Mouse (Mus musculus) small intestine, adult 2 months (tissue): ENCODE results near the gene Prps2. TPM values are rescaled to one million over a fixed set of nuclear protein-coding genes. Genes with fewer than 3 reads are reported as not detected.

Source experiments
- H3K27ac ChIP-seq: fragments of 200-500 bp; 2 replicates; pipeline ENCODE4 v1.5.1; 2012; ENCODE audit warnings: low read depth, low read length, control low read depth, inconsistent platforms; ENCODE audit not compliant: insufficient read depth
- H3K27me3 ChIP-seq: fragments of 200-500 bp; 2 replicates; pipeline ENCODE4 v1.6.1; 2012; ENCODE audit warnings: mild to moderate bottlenecking, moderate library complexity, low read length, inconsistent platforms; ENCODE audit not compliant: control insufficient read depth, insufficient read depth
- H3K36me3 ChIP-seq: fragments of 200-500 bp; 2 replicates; pipeline ENCODE4 v1.6.1; 2012; ENCODE audit warnings: mild to moderate bottlenecking, low read length, control low read depth, inconsistent platforms; ENCODE audit not compliant: control insufficient read depth, insufficient read depth
- H3K4me1 ChIP-seq: fragments of 200-500 bp; 2 replicates; pipeline ENCODE4 v1.6.1; 2012; ENCODE audit warnings: low read length, inconsistent platforms, mixed read lengths; ENCODE audit not compliant: control insufficient read depth, insufficient read depth, insufficient read length
- H3K4me3 ChIP-seq: fragments of 200-500 bp; 2 replicates; pipeline ENCODE4 v1.5.1; 2012; ENCODE audit warnings: low read depth, mild to moderate bottlenecking, control low read depth, inconsistent platforms, low read length, moderate library complexity
- CTCF ChIP-seq: fragments of 200-500 bp; IDR thresholded peaks from 2 replicates; pipeline ENCODE4 v1.5.1; 2012; ENCODE audit warnings: low read depth, mild to moderate bottlenecking, control low read depth, inconsistent platforms, low read length, moderate library complexity, mixed read lengths; ENCODE audit not compliant: insufficient replicate concordance, insufficient read length; ENCODE audit errors: extremely low read depth
- POLR2A ChIP-seq: fragments of 200-500 bp; IDR thresholded peaks from 2 replicates; pipeline ENCODE4 v1.6.1; 2012; ENCODE audit warnings: low read depth, mild to moderate bottlenecking, control low read depth, inconsistent platforms, low read length, moderate library complexity
- WGBS: fragments of 180-500 bp; shearing (Covaris S2); methylation state at CpG from one replicate; pipeline ENCODE4 v1.1.7; 2018; 5-methylcytosine and 5-hydroxymethylcytosine counted together
- polyA plus RNA-seq: library from polyadenylated mRNA; depleted of rRNA; stranded (reverse); fragments of >200 nt; gene quantifications from 2 replicates; pipeline ENCODE4 v1.2.3, GENCODE M21; 2012

Prps2 gene
- polyA plus RNA-seq, 1 experiment: 12.8 TPM

DNA sequence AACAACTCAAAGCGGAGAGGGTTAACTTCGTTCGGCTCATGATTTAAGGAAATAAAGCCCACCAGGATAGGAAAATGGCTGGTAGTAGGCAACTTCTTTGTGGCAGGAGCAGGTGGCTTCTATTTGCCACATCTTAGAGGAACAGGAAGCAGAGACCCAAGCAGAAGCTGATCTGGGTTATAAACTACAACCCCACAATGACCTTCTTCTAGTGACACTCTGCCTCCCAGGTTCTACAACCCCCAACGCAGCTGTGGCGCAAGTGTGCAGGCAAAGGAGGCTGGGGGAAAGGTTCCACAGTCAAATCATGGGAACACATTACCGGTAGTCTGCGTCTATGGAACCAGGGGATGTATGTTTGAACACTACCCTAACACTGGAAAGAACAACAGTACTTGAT, 22.8 kb downstream of the Prps2 start:
- WGBS: 81% methylated on average over 7 of the region's 7 CpGs
- no peaks in the 10 kb centered on the region for H3K4me1 ChIP-seq
- 0 out of 2 replicates have a peak, but pooled peaks cover 1% of the 10 kb centered on the region for H3K36me3 ChIP-seq
- no peak for TF ChIP-seq POLR2A
- TF ChIP-seq CTCF: no peak
- H3K4me3 ChIP-seq: no peak overlapping the region
- no peak overlapping the region for H3K27ac ChIP-seq
- no peaks in the 10 kb centered on the region for H3K27me3 ChIP-seq

DNA sequence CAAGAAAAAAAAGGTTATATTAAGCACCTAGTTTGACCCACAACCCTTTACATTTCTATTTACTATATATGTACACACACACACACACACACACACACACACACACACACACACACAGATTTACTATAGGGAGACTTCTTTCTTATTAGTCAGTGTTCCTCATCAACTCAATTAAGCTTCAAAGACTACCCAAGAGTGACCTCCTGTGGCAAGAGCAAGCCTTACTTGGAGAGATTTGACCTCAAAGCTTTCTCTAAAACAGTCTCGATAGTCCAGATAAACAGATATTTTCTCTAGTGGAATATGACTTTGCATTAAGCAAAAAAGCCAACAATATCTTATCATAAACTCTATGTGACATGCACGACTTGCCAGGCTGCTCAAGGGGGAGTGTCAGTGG, 25.1 kb downstream of the Prps2 start:
- Histone ChIP-seq H3K4me1 (no peaks in the 10 kb centered on the region), H3K27me3 (no peaks in the 10 kb centered on the region), H3K4me3 (no peak overlapping the region), H3K27ac (no peak overlapping the region), H3K36me3 (no peaks in the 10 kb centered on the region)
- TF ChIP-seq POLR2A (no peak), CTCF (no peak)
- WGBS: 41% methylated on average over 2 of the region's 2 CpGs

DNA sequence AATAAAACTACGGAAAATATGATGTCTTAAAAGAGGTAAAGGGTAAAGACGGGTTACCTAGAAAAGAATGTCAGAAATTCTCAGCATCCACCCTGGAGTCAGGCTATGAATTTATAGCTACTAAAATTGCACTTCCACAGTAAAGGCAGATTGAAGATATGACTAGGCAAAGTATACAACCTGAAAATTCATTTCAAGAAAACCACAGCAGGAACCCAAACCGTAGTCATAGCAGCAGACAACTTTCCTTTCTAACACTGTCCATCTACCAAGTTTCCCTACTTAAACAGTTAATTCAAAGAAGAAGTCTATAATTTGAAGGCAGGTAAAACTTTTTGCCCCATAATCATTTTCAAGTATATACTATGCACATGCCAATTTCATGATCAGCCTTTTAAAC, 26.6 kb downstream of the Prps2 start:
- no peaks in the 10 kb centered on the region for H3K4me1 ChIP-seq
- TF ChIP-seq CTCF (no peak), POLR2A (no peak)
- WGBS: 87% methylated on average over 3 of the region's 3 CpGs
- H3K36me3 ChIP-seq: no peaks in the 10 kb centered on the region
- no peak overlapping the region for H3K4me3 ChIP-seq
- no peaks in the 10 kb centered on the region for H3K27me3 ChIP-seq
- H3K27ac ChIP-seq: no peak overlapping the region

DNA sequence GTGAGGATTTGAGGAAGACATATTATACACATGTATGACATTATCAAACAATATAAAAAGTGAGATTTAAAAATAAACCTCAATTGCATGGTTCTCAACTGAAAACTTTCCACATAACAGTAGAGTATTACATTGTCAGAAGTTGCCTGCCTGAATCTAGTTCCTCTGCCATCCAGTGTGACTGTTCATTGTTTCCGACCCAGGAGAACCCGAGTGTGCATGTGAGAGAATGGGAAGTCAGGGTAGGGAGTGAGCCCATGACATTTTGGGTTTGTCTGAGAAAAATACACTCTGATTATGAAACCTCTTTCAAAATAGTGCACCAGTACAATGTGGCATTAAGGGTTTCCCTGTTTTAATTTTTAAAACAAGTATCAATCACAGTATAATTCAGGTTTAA, 28.9 kb downstream of the Prps2 start:
- H3K4me1 ChIP-seq: no peaks in the 10 kb centered on the region
- no peak for TF ChIP-seq POLR2A
- no peak for TF ChIP-seq CTCF
- no peak overlapping the region for H3K27ac ChIP-seq
- no peaks in the 10 kb centered on the region for H3K27me3 ChIP-seq
- no peak overlapping the region for H3K4me3 ChIP-seq
- H3K36me3 ChIP-seq: no peaks in the 10 kb centered on the region
- WGBS: 87% methylated on average over 2 of the region's 2 CpGs

DNA sequence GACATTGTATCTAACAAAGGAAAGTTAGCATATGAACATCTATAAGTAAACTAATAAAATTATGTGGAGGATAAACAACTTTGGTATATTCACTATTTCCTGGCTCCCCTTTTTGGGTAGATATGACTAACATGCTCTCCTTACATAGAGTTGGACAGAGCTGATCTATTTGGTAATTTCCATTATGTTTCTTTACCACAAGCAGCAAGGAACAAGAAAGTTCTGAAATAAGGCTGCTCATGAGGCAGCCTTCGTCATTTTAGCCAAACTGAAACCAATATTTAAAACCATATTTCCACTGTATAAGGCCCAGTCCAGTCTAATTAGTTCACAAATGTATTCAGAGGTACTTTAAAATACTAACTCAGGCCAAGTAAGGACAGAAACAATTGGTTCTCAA, 36.1 kb downstream of the Prps2 start:
- TF ChIP-seq CTCF: no peak
- TF ChIP-seq POLR2A: no peak
- Histone ChIP-seq H3K27me3 (no peaks in the 10 kb centered on the region), H3K27ac (no peak overlapping the region), H3K4me3 (no peak overlapping the region), H3K4me1 (no peaks in the 10 kb centered on the region), H3K36me3 (no peaks in the 10 kb centered on the region)
- WGBS: 82% methylated on average over 1 of the region's 1 CpGs

DNA sequence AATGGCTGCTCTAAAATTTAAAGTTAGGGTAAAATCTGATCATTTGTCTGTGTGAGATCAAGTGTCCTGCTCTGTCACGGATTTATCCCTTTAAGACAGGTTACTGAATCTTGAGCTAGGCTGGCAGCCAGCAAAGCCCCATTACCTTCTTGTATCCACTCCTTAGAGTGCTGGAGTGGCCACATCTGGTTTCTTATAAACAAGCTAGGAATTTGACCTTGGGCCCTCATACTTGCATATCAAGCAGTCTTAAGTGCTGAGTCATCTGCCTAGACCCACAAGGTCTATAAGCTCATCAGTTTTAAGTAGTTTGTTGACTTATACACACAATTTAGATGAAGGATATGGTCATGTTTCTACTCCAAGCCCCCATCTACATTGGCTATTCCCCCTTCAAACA, 38.2 kb downstream of the Prps2 start:
- no peak overlapping the region for H3K27ac ChIP-seq
- H3K27me3 ChIP-seq: no peaks in the 10 kb centered on the region
- WGBS: 92% methylated on average over 1 of the region's 1 CpGs
- no peaks in the 10 kb centered on the region for H3K4me1 ChIP-seq
- H3K4me3 ChIP-seq: no peak overlapping the region
- TF ChIP-seq CTCF: no peak
- no peak for TF ChIP-seq POLR2A
- H3K36me3 ChIP-seq: no peaks in the 10 kb centered on the region

DNA sequence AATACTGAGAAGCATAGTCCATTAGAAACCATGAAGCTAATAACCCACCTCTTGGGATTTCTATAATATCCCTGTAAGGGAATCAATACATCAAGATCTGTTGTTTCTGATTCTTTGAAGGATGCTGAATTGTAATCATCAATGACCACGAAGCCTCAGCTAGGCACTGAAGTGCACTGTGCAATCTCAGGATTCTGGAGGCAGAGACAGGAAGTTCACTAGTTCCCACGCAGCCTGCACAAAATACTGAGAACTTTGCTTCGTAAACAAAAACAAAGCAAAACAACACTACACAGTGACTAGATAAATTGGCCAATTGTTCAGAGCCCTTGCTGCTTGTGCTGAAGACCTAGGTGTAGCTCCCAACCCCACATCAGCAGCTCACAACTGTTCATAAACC, 40.7 kb downstream of the Prps2 start:
- H3K27ac ChIP-seq: no peak overlapping the region
- H3K4me3 ChIP-seq: no peak overlapping the region
- WGBS: 80% methylated on average over 3 of the region's 3 CpGs
- no peaks in the 10 kb centered on the region for H3K27me3 ChIP-seq
- TF ChIP-seq POLR2A (no peak), CTCF (no peak)
- no peaks in the 10 kb centered on the region for H3K36me3 ChIP-seq
- H3K4me1 ChIP-seq: no peaks in the 10 kb centered on the region

DNA sequence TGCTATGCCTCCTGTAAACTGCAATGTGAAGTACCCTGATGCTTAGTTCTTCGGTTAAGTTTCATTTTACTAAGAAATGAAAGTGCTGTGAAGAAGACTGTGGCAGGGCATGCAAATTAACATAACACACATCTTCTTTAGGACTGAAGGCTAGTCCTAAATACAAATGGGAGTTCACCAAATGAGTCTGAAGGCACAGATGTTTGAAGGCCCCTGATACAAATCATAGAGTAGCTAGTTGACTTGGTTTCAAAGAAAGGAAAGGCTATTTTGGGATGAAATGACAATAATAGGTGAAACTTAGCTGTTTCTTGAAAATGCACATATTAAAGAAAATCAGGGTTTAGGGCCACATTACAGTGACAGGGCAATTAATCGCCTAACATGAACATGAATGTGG, 42.4 kb downstream of the Prps2 start:
- no peaks in the 10 kb centered on the region for H3K36me3 ChIP-seq
- no peaks in the 10 kb centered on the region for H3K4me1 ChIP-seq
- TF ChIP-seq POLR2A (no peak), CTCF (no peak)
- no peak overlapping the region for H3K4me3 ChIP-seq
- no peak overlapping the region for H3K27ac ChIP-seq
- no peaks in the 10 kb centered on the region for H3K27me3 ChIP-seq
- WGBS: 84% methylated on average over 2 of the region's 2 CpGs
